Mouse (Mus musculus): ENCODE results near the gene Krtap3-1.
"Not testable (repeated sequence)": the region's sequence is repeated elsewhere in the genome, so short reads cannot be mapped to it uniquely, and the experiment has no call there.

The Krtap3-1 gene

DNA sequence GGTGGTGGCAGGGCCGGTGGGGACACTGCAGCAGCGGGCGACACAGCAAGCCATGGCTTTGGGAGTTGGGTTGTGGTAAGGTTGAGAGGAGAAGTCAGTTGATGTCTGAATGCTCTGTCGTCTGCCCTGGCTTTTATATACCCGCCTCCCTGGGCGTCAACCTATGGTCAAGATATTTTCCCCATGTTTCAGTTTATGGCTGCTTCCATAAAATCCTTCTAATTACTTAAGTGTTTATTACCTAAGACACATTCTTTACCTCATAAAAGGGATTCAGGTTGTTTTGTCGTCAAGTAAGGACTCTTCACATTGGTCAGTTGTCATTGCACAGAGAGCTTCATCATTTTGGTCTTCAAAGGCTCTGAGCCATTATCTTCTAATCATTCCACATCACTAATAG lies at the start of gene Krtap3-1:
Gene Krtap3-1, minus strand, starts transcription at position 101 of the 400 bp plus-strand sequence.
- DNase-seq, result no peak

DNA sequence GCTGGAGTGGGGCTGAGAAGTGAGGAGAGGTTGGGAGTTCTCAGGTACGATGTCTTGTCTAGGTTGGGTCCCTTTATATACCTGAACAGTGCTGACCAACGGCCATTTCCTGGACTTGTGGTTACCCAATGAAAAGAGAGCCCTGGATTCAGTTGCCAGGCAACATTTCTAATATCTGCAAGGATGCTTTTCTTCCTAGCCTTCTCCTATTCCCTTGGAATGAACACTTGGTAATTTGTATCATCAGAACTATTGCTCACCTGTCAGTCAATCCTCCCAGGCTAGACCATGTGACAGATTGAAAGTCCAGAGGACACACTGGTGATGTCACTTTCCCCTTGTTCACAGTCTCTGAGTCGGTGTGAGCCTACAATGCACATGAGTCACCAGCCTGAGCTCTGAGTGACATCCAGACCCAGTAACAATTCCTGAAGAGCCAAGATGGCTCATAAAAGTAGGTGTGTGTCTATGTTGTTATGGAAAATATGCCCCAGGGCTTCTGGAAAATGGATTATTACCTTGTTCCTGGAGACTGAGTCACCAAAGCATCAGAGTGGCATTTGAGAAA lies 48.5 kb upstream of the Krtap3-1 start, which contains the start of gene Krtap2-4:
Gene Krtap2-4, minus strand, starts transcription at position 51 of the 568 bp plus-strand sequence.
- DNase-seq, result no peak

DNA sequence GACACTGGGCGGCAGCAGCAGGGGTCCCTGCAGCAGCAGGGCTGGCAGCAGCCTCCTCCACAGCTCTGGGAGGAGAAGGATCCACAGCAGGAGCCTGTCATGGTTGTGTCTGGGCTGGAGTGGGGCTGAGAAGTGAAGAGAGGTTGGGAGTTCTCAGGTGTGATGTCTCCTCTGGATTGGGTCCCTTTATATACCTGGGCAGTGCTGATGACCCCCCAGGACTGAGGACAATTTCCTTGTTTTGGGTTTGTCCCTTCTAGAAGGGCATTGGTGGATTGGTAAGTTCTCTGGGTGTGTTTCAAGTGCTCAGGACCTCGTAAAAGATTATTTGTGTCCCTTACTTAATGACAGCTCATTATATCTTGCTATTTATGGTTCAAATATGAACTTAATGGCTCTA lies 43.7 kb upstream of the Krtap3-1 start, which contains the start of gene Gm11937:
Gene Gm11937, minus strand, starts transcription at position 101 of the 400 bp plus-strand sequence.
- DNase-seq, result not testable (repeated sequence)

DNA sequence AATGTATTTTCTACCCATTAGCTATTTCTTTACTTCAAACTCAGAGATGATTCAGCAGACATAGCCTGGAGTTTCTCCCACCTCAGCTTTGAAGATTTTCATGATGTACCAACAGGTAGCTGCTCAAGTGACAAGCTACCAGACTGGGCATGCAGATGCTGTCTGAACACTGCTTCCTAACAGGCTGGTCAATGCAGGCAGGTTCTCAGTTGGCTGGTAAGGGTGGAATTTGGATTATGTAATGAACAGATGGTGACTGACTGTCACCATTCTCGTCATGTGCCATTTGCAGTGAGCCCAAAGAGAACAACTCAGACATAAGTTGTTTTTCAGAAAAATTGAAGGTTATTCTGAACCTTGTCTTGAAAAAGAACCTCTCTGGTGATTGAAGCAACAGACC lies 42.7 kb upstream of the Krtap3-1 start:
- DNase-seq, result no peak

DNA sequence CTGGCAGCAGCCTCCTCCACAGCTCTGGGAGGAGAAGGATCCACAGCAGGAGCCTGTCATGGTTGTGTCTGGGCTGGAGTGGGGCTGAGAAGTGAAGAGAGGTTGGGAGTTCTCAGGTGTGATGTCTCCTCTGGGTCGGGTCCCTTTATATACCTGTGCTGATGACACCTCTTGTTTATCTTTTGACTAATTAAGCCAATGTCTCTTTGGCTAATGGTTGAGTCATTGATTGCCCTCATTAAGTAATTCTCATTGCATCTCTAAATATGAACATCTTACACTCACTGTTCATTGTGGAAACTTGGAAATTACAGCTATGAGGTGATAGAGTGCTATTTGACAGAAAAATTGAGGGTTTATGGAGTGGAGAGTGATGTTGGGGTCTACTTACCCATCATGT lies 36.8 kb upstream of the Krtap3-1 start, which contains the start of gene Gm11938:
Gene Gm11938, minus strand, starts transcription at position 101 of the 400 bp plus-strand sequence.
- DNase-seq, result not testable (repeated sequence)

DNA sequence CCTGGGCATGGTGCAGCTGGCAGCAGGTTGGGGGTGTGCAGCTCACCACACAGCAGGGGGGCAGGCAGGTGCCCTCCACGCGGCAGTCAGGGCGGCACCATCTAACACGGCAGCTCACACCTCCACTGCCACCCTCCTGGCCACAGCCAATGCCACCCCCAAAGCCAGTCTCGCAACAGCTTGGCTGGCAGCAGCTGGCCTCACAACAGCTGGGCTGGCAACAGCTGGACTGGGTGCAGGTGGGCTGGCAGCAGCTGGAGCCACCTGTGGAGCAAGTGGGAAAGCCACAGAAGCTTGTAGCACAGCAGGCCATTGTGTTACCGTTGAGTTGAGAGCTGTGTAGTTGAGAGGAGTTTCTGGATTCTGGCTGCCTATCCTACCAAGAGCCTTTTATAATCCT lies 31.3 kb upstream of the Krtap3-1 start, which contains the start of gene Krtap9-3:
Gene Krtap9-3, minus strand, starts transcription at position 364 of the 400 bp plus-strand sequence.
- not testable (repeated sequence) for DNase-seq

DNA sequence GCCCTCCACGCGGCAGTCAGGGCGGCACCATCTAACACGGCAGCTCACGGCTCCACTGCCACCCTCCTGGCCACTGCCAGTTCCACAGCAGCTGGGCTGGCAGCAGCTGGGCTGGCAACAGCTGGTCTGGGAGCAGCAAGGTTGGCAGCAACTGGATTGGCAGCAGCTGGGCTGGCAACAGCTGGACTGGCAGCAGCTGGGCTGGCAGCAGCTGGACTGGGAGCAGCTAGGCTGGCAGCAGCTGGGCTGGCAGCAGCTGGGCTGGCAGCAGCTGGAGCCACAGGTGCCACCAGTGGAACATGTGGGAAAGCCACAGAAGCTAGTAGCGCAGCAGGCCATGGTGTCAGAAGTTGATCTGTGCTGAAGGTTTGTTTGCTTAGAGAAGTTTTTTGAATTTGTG lies 24.6 kb upstream of the Krtap3-1 start, which contains the start of gene Krtap1-3:
Gene Krtap1-3, minus strand, starts transcription at position 359 of the 400 bp plus-strand sequence.
- no peak for DNase-seq

DNA sequence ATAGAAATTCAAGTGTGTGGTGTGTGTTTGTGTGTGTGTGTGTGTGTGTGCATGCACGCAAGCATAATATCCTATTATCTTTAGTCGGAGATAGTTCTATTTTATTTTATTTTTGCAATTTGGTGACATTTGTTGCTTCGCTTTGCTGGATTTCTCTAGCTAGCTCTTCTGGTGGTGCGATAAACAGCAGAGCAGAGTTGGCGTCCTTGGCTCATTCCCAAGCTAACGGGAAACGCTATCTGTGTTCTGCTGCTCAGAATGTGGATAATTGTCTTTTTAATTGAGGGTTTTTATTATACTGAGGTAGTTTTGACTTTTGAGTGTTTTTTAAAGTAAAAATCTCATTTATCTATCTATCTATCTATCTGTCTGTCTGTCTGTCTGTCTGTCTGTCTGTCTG lies 18.7 kb upstream of the Krtap3-1 start:
- no peak for DNase-seq

DNA sequence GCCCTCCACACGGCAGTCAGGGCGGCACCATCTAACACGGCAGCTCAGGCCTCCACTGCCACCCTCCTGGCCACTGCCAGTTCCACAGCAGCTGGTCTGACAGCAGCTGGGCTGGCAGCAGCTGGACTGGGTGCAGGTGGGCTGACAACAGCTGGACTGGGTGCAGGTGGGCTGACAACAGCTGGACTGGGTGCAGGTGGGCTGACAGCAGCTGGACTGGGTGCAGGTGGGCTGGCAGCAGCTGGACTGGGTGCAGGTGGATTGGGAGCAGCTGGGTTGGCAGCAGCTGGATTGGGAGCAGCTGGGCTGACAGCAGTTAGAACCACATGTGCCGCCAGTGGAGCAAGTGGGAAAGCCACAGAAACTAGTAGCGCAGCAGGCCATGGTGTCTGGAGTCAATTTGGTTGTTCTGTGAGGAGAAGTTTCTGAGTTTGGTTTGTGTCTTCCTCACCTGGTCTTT lies 16.8 kb upstream of the Krtap3-1 start, which contains the start of gene Krtap1-4:
Gene Krtap1-4, minus strand, starts transcription at position 410 of the 460 bp plus-strand sequence.
- DNase-seq, result no peak

DNA sequence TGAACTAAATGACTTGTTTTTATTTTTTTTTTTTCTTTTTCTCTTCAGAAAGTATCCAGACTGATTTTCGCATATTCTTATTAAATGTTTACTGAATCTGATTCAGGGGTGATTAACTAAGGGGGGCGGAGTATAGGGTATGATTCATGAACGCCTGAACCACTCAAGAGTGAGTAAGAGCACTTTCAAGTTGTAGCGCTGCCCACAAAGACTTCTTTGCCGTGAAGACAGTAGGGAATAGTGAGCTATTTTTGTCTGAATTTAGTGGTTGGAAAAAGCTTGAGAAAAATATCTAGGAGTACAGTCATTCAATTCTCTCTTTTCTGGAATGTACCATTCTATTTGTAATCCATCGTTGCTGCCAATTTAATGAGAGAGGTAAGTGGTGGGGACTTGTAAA lies 15.1 kb upstream of the Krtap3-1 start:
- DNase-seq, result no peak

DNA sequence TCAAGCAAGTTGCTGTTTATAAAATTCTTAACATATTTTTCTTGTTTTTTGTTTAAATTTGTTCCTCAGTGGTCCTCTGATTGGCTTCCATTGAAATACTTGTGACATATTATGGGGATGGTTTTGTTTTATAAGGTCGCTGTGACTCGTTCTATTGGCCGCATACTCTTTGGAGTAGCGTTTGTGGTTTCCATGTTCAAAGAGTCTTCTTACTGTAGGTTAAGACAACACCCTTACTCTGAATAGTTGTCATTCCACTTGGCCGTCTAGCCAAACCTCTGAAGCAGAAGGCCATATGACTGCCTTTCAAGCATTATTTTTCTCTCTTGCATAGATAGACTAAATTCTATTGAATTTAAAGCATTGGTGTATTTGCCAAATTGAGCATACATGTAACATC lies 14.6 kb upstream of the Krtap3-1 start:
- DNase-seq, result no peak

DNA sequence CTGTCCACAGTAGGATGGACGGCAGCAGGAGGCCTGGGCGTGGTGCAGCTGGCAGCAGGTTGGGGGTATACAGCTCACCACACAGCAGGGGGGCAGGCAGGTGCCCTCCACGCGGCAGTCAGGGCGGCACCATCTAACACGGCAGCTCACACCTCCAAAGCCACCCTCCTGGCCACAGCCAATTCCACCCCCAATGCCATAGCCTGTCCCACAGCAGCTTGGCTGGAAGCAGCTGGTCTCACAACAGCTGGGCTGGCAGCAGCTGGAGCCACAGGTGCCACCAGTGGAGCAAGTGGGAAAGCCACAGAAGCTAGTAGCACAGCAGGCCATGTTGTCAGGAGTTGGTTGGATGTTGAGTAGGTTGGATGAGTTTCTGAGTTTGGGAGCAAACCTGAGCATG lies 14.2 kb upstream of the Krtap3-1 start, which contains the start of gene Krtap1-5:
Gene Krtap1-5, minus strand, starts transcription at position 381 of the 400 bp plus-strand sequence.
- DNase-seq, result no peak

DNA sequence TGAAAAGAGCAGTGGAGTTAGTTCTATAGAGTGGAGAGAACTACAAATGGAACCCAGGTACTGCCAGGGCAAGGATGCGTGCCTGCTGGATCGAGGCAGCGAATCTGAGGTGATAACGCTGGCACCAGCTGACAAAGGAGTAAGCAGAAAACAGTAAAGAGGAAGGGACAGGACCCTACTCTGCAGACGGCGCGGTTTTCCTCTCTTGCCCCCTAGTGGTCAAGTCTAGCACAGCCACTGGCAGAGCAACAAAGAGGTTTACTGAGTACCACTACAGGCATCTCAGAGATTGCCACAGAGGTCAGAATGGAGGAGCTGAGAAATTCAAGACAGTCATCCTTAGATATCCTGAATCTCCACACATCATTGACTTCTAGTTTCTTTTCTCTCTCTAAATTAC lies 7.7 kb upstream of the Krtap3-1 start:
- DNase-seq, result peak; percentile 78

DNA sequence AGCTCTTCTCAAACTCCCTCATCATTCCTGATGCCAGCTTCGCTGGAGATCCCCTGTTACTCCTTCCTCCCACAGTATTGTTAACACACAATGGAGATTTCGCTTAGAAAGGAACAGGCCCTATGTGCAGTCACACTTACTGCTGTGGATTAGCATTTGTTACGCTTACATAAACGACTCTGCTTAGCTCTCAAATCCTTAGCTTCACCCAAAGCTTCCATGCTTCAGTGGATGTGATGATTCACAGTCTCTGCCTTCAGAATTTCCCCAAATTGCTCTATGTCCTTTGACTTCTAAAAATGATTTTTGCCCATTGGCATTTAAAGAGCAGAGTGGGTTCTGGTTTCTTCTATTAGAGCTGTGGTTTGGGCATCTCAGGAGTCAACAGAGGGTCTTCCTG lies 6.7 kb upstream of the Krtap3-1 start:
- DNase-seq, result no peak

DNA sequence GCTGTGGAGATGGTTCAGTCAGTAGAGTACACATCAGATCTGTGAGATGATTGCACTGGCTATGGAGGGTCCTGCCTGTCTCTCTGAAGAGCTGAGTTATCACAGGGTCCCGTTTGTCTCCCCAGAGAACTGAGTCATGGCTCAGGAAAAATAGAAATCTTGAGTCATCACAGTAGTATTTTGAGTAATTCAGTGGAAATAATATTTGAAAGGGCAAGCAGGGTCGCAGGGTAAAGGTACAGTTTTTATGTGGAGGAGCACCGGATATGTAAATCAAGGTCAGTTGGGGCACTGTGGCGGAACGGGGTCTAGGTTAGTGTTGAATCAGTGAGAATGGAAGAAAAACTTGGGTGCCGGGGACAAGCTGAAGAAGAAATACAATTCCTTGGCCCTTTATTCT lies 3.9 kb downstream of the Krtap3-1 start:
- no peak for DNase-seq

DNA sequence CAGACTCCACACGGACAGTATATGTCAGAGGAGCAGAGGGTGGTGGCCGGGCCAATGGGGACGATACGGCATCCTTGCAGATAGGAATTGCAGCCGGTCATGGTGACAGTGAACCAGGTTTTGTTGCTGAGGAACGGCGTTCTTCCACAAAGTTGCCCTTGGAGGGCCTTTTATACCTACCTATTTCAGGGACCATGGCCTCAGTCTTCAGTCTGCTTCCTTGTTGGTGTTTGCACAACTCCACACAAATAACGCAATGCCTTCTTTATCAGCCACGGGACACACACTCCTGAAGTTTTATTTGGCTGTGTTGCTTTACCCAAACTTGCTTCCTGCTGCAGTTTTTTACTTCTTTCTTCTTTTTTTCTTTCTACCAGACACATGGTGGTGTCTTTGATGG lies 7.1 kb downstream of the Krtap3-1 start, which contains the start of gene Gm11939:
Gene Gm11939, minus strand, starts transcription at position 101 of the 400 bp plus-strand sequence.
- DNase-seq, result no peak

DNA sequence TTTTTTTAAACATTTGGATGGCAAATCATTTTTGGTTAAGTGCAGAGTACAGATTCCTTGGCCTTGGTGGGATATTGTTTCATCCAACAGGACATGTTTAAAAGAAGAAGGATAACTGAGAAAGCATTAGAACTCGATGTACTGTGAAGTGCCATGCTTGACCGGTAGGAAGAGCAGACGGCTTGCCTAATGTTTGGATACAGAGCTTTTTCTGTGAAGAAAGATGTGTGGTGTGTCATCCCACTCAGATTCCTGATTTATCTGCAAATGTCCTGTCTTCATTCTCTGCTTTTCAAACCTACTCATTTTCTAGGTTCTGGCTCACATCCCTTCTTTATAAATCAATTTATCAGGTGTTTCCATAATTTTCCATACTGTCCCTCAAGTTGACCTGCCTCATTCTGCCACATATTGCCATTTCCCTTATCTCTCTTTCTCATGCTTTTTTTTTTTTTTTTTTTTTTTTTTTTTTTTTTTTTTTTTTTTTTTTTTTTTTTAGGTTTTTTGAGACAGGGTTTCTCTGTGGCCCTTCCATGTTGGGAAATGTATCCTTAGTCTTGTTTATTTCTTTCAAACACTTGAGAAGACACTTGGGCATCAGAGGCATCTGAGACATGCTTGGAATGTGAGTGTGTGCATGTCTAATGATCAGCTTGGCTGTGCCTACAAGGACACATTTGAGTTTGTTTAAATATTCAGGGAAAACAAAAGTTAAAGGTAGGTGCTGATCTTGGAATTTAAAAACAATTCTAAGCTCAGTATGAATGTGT lies 8.3 kb downstream of the Krtap3-1 start:
- DNase-seq, result no peak

DNA sequence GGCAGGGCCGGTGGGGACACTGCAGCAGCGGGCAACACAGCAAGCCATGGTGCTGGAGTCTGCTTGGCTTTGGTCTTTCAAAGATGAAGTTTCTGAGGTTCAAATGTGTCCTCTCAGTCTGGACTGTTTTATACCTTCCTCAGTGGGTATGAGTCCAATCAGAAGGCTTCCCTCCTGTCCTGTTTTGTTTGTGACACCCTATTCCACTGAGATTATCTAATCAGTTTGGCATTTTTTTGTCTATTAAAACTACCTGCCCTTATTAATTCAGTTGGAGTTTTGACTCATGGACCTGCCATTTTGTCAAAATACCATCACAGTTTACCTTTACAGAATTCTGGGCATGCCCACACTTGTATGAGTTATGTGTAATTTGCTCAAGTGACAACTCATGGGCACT lies 9.7 kb downstream of the Krtap3-1 start, which contains the start of gene Krtap3-2:
Gene Krtap3-2, minus strand, starts transcription at position 101 of the 400 bp plus-strand sequence.
- no peak for DNase-seq

DNA sequence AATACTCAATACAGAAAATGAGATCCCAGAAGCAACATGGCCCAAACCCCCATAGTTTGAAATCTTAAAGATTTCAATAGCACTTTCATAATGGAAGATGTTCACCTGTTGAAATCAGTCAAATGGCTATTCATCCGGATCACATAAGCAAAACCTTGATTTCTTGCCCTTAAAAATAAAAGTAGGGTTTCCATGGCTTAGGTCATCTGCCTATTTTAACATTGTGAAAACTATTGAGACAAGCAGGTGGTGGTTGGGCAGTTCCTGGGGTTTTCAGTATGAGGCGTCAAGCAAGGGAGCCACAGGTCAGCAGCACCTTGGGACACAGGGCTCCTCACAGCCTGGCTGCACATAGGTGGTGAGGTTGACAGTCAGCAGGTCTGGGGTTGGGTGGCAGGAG lies 10.2 kb downstream of the Krtap3-1 start:
- no peak for DNase-seq

DNA sequence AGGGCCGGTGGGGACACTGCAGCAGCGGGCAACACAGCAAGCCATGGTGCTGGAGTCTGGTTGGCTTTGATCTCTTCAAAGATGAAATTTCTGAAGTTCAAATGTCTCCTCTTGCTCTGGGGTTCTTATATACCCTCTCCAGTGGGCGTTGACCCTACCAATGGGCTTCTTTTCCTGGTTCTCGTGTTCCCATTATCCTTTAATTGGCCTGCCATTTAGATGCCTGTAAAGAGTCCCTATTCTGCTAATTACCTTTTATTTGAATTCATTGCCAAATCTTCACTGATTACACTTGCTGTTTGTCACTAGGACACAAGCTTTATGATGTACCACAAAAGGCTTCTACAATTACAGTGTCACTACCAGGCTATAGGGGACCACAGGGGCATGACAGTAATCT lies 15.7 kb downstream of the Krtap3-1 start, which contains the start of gene Krtap3-3:
Gene Krtap3-3, minus strand, starts transcription at position 101 of the 400 bp plus-strand sequence.
- no peak for DNase-seq

DNA sequence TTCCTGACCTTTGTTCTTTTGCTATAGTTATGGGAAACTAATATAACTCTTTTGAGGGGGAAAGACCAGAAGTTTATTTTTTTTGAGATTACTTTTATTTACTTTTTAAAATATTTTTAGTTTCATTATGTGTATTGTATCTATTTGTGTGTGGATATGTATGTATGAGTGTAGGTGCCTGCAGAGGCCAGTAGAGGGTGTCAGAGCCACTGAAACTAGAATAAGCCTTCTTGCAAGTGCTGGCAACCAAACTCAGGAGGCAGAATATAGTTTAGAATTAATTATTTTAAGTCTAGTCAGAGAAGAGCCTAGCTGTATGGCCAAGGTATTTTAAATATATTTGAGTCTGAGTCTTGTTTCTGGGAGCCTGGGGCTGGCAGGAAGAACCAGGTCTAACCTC lies 18.5 kb downstream of the Krtap3-1 start:
- no peak for DNase-seq

DNA sequence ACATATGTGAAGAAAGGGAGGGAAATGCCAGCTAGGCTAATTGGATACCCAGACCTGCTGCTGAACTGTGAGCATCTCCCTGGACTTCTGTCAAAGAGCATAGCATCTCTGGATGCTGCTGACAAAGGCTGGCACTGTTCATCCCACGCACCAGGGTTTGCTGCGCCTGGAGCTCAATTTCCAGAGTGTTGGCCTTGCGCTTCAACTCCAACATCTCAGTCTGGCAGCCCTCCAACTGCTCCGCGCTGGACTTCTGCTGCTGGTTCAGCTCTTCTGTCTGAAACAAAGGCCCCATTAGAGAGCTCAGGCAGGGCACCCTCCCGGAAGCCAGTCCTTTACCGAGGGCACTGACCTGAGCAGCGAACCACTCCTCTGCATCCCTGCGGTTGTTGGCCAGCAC lies 26.7 kb downstream of the Krtap3-1 start:
- no peak for DNase-seq

DNA sequence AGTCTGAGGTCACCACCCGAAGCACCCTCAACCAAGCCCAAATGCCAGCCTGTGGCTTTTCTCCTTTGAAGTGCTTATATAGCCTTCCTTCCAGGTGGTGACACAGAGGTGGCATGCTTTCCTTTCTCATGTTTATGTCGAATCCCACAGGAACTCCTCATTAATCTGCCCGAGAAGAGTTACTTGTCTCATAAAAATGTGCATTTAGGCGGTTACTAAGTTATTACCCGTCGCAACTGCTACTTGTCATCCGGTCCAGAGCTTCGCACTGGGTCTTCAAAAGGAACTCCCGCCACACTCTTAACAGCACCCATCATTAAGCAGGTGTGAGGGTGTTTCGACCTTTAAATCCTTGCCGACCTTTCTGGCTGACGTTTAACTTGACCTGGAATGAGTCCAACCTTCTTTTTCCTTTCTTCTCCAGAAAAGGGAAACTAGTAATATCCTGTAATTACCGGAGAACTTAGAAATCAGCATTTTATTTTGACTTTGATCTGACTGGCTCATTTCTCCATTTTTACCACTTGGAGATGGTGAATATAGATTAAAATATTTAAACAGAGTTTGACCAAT lies 45.1 kb downstream of the Krtap3-1 start, which contains the start of gene Krt39:
Gene Krt39, minus strand, starts transcription at position 51 of the 573 bp plus-strand sequence.
- DNase-seq, result no peak

Data from thymus, postnatal 4 days (tissue).